Mouse (Mus musculus) testis, adult 2 months (tissue): ENCODE measurements at regions not wholly inside any gene's neighbourhood (a gene's known extent, or its start where the extent isn't known, plus 50 kb on each side); places are given as distances from the start of the nearest gene placed in this dataset.
"Not testable (repeated sequence)": the region's sequence is repeated elsewhere in the genome, so short reads cannot be mapped to it uniquely, and the experiment has no call there.

Experiments used
- H3K27ac ChIP-seq: fragments of 200-500 bp; 2 replicates; pipeline ENCODE4 v1.5.1; 2012; ENCODE audit warnings: low read depth, low read length; ENCODE audit not compliant: control insufficient read depth, insufficient read depth
- H3K27me3 ChIP-seq: fragments of 200-500 bp; 2 replicates; pipeline ENCODE4 v1.6.1; 2012; ENCODE audit warnings: mild to moderate bottlenecking, low read length, moderate library complexity; ENCODE audit not compliant: control insufficient read depth, insufficient read depth
- H3K36me3 ChIP-seq: fragments of 200-500 bp; 2 replicates; pipeline ENCODE4 v1.6.1; 2012; ENCODE audit warnings: mild to moderate bottlenecking, low read length; ENCODE audit not compliant: control insufficient read depth, insufficient read depth
- H3K4me1 ChIP-seq: fragments of 200-500 bp; 2 replicates; pipeline ENCODE4 v1.6.1; 2012; ENCODE audit warnings: low read length; ENCODE audit not compliant: control insufficient read depth, insufficient read depth
- H3K4me3 ChIP-seq: fragments of 200-500 bp; 2 replicates; pipeline ENCODE4 v1.5.1; 2012; ENCODE audit warnings: low read depth, mild to moderate bottlenecking, low read length, moderate library complexity, mixed read lengths; ENCODE audit not compliant: control insufficient read depth
- CTCF ChIP-seq: fragments of 200-500 bp; IDR thresholded peaks from 2 replicates; pipeline ENCODE4 v1.5.1; 2012; ENCODE audit warnings: low read depth, mild to moderate bottlenecking, inconsistent platforms, low read length, moderate library complexity; ENCODE audit not compliant: control insufficient read depth, insufficient read depth, insufficient replicate concordance
- POLR2A ChIP-seq: fragments of 200-500 bp; IDR thresholded peaks from 2 replicates; pipeline ENCODE4 v1.6.1; 2012; ENCODE audit warnings: low read depth, mild to moderate bottlenecking, inconsistent platforms, low read length, moderate library complexity; ENCODE audit not compliant: control insufficient read depth

DNA sequence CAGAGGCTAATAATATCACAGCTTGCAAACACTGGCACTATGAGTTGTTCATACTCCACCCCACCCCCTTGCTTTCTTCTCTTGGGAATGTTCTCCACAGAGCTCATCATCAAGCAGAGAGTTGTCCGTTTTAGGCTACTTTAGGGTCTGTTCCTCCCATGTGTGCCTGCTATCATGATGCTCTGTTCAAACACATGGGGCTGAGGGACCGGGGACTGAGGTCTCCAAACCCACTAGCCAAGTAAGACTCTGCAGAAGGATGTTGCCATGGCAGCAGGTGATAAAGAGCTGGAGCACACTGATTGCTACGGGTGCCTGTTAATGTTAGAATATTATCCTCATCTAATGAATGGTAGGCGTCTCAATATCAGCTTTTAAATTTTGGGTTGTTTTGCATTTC lies 173.7 kb upstream of the Tsc22d2 start:
- no peak for TF ChIP-seq CTCF
- no peak for TF ChIP-seq POLR2A
- Histone ChIP-seq H3K4me1 (0 out of 2 replicates have a peak, but pooled peaks cover 2% of the 10 kb centered on the region), H3K36me3 (no peaks in the 10 kb centered on the region), H3K27ac (no peak overlapping the region), H3K27me3 (no peaks in the 10 kb centered on the region), H3K4me3 (no peak overlapping the region)

DNA sequence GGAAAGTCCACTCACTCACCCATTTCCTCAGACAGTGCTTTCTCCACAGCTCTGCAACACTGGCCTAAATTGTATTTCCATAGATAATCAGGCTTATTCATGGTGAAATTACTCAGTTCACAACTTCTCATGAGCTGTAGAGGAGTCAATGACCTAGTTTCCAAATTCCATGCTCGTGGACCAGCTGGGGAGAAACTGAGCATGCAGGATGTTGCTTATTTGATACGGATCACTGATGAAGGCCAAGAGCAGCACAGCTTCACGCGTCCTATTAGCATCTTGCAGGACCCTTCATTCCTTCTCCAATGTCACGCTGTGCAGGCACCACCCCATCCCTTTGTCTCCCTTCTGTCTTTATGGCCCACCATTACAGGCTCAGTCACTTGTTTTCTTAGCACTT lies 169.2 kb upstream of the Tsc22d2 start:
- no peaks in the 10 kb centered on the region for H3K27me3 ChIP-seq
- no peak overlapping the region for H3K4me3 ChIP-seq
- H3K4me1 ChIP-seq: no peaks in the 10 kb centered on the region
- no peaks in the 10 kb centered on the region for H3K36me3 ChIP-seq
- H3K27ac ChIP-seq: no peak overlapping the region
- no peak for TF ChIP-seq POLR2A
- no peak for TF ChIP-seq CTCF

DNA sequence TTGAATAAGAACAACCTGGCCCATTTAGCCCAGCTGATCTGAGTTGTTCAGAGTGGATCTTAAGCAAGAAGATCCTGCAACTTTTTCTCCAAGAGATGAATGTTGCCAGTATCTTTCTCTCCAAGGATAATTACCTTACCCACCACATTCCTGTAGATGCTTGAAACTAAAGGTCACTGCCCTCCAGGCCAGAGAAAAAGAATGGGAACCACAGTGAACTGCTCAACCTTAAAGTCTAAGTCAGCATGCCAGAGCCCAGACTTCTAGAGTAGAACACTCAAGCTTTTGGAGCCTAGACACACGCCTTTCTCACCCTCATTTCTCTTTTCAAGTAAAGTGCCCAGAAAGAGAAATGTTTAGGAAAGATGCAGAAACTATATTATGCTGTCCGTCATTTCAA lies 166.5 kb upstream of the Tsc22d2 start:
- no peaks in the 10 kb centered on the region for H3K27me3 ChIP-seq
- TF ChIP-seq CTCF: no peak
- TF ChIP-seq POLR2A: no peak
- no peaks in the 10 kb centered on the region for H3K4me1 ChIP-seq
- no peaks in the 10 kb centered on the region for H3K36me3 ChIP-seq
- H3K27ac ChIP-seq: no peak overlapping the region
- no peak overlapping the region for H3K4me3 ChIP-seq

DNA sequence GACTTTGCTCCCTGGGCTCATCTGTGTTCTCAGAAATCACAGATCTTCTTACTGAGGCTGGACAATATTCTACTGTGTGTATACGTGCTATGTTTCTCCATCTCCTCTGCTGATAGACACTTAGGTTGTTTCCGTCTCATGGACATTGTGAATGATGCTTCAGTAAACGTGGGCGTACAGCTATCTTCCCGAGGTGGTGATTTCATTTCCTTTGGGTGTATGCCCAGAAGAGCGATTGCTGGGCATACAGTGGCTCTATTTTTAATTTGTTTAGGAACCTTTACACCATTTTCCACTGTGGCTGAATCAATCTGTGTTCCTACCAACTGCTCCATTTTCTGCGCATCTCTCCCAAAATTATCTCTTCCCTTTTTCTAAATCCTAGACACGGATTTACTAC lies 160.6 kb upstream of the Tsc22d2 start:
- Histone ChIP-seq H3K27ac (no peak overlapping the region), H3K27me3 (no peaks in the 10 kb centered on the region), H3K36me3 (no peaks in the 10 kb centered on the region), H3K4me3 (no peak overlapping the region), H3K4me1 (no peaks in the 10 kb centered on the region)
- TF ChIP-seq CTCF: no peak
- TF ChIP-seq POLR2A: no peak

DNA sequence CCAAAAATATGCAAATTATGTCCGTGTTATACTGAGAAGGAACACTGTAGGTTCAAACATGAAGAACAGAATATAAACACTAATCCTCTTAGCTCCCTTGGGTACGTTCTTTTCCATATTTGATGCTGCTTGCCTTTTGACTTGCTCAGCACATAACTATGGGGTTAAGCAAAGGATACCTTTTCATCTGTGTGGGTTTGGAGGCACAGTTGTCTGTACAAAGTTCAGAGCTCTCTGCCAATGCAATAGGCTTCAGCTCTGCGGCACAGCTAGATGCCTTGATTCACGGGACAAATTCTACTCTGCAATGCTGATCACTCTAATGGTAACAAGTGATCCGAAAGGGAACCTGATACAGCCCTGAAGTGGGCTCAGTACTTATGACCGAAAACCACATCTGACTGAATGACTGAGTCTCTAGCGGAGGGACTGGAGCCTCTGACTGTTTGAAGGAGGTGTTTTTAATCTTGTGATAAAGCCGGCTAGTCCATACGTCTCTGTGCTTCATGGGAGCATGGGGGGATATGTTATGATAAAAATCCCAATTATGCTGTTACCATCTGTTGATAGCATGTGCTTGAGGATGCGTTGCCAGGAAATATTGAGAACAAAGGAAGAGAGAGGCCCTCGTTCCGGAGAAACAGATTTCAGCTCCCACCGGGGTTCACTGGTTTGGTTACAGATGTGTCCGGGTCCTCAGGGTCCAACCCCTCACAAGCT lies 146.7 kb upstream of the Tsc22d2 start:
- no peaks in the 10 kb centered on the region for H3K27me3 ChIP-seq
- H3K4me3 ChIP-seq: no peak overlapping the region
- no peaks in the 10 kb centered on the region for H3K4me1 ChIP-seq
- no peaks in the 10 kb centered on the region for H3K36me3 ChIP-seq
- TF ChIP-seq POLR2A (no peak), CTCF (no peak)
- no peak overlapping the region for H3K27ac ChIP-seq

DNA sequence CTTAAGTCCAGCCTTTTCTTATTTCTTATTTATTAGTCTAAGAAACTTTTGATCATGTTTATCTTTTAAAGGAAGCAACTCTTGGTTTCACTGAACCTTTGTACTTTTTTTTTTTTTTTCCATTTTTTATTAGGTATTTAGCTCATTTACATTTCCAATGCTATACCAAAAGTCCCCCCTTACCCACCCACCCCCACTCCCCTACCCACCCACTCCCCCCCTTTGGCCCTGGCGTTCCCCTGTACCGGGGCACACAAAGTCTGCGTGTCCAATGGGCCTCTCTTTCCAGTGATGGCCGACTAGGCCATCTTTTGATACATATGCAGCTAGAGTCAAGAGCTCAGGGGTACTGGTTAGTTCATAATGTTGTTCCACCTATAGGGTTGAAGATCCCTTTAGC lies 143.1 kb upstream of the Tsc22d2 start:
- H3K27ac ChIP-seq, H3K4me3 ChIP-seq, H3K36me3 ChIP-seq, H3K27me3 ChIP-seq, H3K4me1 ChIP-seq: not testable (repeated sequence)

DNA sequence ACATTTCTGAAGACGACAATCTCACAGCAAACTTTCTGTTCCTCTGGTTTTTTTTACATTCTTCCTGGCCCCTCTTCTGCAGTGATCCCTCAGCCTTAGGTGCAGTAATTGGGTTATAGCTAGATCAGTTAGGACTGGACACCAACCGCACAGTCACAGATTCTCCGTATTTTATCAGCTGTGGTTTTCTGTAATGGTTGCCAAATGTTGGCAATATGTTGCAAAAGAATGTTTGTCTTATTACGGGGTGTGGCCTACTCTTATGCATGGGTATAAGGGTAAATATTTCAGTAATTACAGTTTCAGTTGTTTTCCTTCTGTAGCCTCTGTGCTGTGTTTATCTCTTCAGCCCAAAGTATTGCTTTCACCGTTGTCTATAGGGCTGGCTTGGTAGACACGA lies 133.2 kb upstream of the Tsc22d2 start:
- Histone ChIP-seq H3K4me1 (no peaks in the 10 kb centered on the region), H3K4me3 (no peak overlapping the region), H3K27me3 (no peaks in the 10 kb centered on the region), H3K36me3 (no peaks in the 10 kb centered on the region), H3K27ac (no peak overlapping the region)
- TF ChIP-seq POLR2A (no peak), CTCF (no peak)

DNA sequence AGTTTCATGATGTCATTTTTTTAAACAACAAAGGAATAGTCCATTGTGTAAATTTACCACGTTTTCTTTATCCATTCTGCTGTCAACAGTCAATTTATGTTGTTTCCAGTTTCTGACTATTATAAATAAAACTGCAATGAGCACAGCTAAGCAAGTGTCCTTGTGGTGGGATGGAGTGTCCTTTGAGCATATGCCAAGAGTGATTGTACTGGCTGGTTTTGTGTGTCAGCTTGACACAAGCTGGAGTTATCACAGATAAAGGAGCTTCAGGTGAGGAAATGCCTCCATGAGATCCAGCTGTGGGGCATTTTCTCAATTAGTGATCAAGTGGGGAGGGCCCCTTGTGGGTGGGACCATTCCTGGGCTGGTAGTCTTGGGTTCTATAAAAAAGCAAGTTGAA lies 130.1 kb upstream of the Tsc22d2 start:
- not testable (repeated sequence) for H3K36me3 ChIP-seq, H3K4me3 ChIP-seq, H3K27me3 ChIP-seq, H3K27ac ChIP-seq, H3K4me1 ChIP-seq
